Mouse (Mus musculus): ENCODE measurements at regions not wholly inside any gene's neighbourhood (a gene's known extent, or its start where the extent isn't known, plus 50 kb on each side); places are given as distances from the start of the nearest gene placed in this dataset.

DNA sequence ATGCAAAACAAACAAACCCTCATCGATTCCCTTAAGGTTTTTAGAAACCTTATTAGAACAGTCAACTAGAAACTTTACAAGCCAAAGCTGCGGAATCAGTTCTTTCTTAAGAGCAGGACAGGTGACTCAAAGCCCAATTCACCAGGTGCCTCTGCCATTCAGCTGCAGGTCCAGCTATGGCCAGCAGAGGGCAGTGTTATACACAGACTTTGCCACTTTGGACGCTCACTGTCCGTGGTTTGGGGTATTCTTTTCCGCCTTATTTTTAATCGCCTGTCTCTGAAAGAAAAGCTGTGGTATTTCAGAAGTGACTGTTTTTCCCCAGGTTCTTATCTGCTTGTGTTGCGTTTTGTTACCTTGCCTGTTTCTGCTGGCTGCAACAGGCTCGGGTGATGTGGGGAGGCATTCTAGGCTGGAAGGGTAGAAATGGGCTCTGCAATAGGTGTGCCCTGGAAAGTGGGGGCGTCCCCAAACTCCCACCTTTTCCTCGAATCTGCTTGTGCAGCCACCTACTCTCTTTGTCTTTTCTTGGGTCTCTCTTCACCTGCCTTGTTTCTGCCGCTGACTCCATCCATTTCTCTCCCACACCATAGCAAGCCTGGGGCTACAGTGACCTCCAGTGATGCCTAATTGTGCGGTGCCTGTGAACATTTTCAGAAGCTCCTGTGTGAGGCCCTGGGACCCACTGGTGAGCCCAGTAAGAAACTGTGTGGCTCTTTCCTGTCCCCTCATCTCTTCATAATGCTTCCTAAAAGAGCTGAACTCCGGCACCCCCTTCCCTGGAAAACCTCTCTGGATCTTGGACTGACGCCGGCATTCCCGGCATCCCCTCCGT is 142.4 kb downstream of the Mtx3 start:
- peak; percentile 87 for TF ChIP-seq CTCF (IDR thresholded peaks at IDR 0.05; ENCODE audit: low read depth, low read length)
- no peak for TF ChIP-seq GATA1 (IDR thresholded peaks at IDR 0.05; ENCODE audit: borderline replicate concordance, low read length)
- TF ChIP-seq POLR2AphosphoS5 (IDR thresholded peaks at IDR 0.05; ENCODE audit: insufficient replicate concordance, low read depth, low read length): no peak
- no peak for TF ChIP-seq GATA2 (IDR thresholded peaks at IDR 0.05; ENCODE audit: borderline replicate concordance, low read depth, low read length)

Measured in G1E (cell line).